Mouse (Mus musculus) kidney, adult 2 months (tissue): ENCODE data around the gene Slc24a2.

Experiments
- CTCF ChIP-seq: fragments of 200-500 bp; conservative IDR thresholded peaks from 2 replicates; pipeline ENCODE4 v1.5.1; 2011; ENCODE audit warnings: low read depth, mild to moderate bottlenecking, control low read depth, low read length, moderate library complexity, mixed read lengths; ENCODE audit not compliant: insufficient read depth, insufficient read length
- POLR2A ChIP-seq: fragments of 200-500 bp; IDR thresholded peaks from one replicate; pipeline ENCODE4 v1.6.1; 2011; ENCODE audit warnings: low read depth, low read length, control low read depth

- TF ChIP-seq CTCF (no peak), POLR2A (no peak)
Observed at GRCm38 (mm10) chr4:87041412-87041997, 188.8 kb downstream of the Slc24a2 start.
